Mouse (Mus musculus) neural tube, embryonic 11.5 days (tissue): Measurements from ENCODE around the gene Card11. TPM values are rescaled to one million over a fixed set of nuclear protein-coding genes. Genes with fewer than 3 reads are reported as not detected.

ENCODE experiments used
- ATAC-seq: fragments of 200-750 bp; cut with Nextera tagmentation; 2 replicates; pipeline ENCODE4 v1.8.0; 2017; ENCODE audit warnings: moderate number of reproducible peaks, mild to moderate bottlenecking, moderate TSS enrichment, moderate library complexity; ENCODE audit not compliant: insufficient read depth, low FRiP score, low TSS enrichment
- DNase-seq: peaks from one replicate; pipeline ENCODE4 v3.0.0-alpha.2; 2015; ENCODE audit warnings: low spot score
- H3K27ac ChIP-seq: fragments of 300-500 bp; sonication (generic); 2 replicates; pipeline ENCODE4 v1.5.1; 2014; ENCODE audit warnings: low read depth, mild to moderate bottlenecking, low read length
- H3K27me3 ChIP-seq: fragments of 300-500 bp; sonication (generic); 2 replicates; pipeline ENCODE4 v1.6.1; 2014; ENCODE audit warnings: mild to moderate bottlenecking, low read length, mixed read lengths; ENCODE audit not compliant: control insufficient read depth, insufficient read depth
- H3K36me3 ChIP-seq: fragments of 300-500 bp; sonication (generic); 2 replicates; pipeline ENCODE4 v1.6.1; 2014; ENCODE audit warnings: mild to moderate bottlenecking, low read length, moderate library complexity, mixed read lengths; ENCODE audit not compliant: control insufficient read depth, insufficient read depth
- H3K4me1 ChIP-seq: fragments of 300-500 bp; sonication (generic); 2 replicates; pipeline ENCODE4 v1.6.1; 2014; ENCODE audit warnings: low read length, mixed read lengths; ENCODE audit not compliant: control insufficient read depth, insufficient read depth
- H3K4me2 ChIP-seq: fragments of 300-500 bp; sonication (generic); 2 replicates; pipeline ENCODE4 v1.6.1; 2014; ENCODE audit warnings: low read depth, mild to moderate bottlenecking, moderate library complexity
- H3K4me3 ChIP-seq: fragments of 300-500 bp; sonication (generic); 2 replicates; pipeline ENCODE4 v1.5.1; 2014; ENCODE audit warnings: low read depth, low read length
- H3K9ac ChIP-seq: fragments of 300-500 bp; sonication (generic); 2 replicates; pipeline ENCODE4 v1.6.1; 2014; ENCODE audit warnings: mild to moderate bottlenecking, low read length
- H3K9me3 ChIP-seq: fragments of 300-500 bp; sonication (generic); 2 replicates; pipeline ENCODE4 v1.6.1; 2016; ENCODE audit warnings: low read length; ENCODE audit not compliant: control insufficient read depth
- WGBS: fragments of 180-500 bp; shearing (Covaris S2); extraction: QIAGEN DNeasy Blood & Tissue Kit; methylation state at CpG from one replicate; pipeline ENCODE4 v1.1.7; 2014; 5-methylcytosine and 5-hydroxymethylcytosine counted together
- polyA plus RNA-seq: library from polyadenylated mRNA; unstranded; fragments of >200 nt; fragmentation: Nextera tagmentation; extraction: Ambion mirVana; gene quantifications from 2 replicates; pipeline ENCODE4 v1.2.1, GENCODE M21; 2014

The Card11 gene
- polyA plus RNA-seq, 1 experiment from 2014 or later, result 0.09 TPM

DNA sequence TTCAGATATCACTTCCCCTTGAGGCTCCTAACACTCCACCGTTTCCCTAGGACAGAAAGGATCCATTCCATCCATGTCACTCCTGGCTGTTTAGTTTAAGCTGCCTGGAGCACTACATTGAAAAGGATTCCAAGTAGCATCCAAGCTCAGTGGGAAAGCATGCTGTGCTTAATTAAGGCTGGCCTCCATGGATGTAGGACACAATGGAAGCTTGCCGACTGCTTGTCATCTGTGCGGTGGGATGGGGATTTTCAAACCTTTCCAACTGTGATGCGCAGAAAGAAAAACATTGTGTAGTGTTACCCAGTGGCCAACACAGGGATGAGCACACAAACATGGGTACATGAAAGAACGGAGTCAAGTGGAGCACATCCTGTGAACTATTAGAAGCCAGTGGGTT, 89.5 kb downstream of the Card11 start:
- no peaks in the 10 kb centered on the region for H3K36me3 ChIP-seq
- 85% methylated on average over 5 of the region's 5 CpGs for WGBS
- no peaks in the 10 kb centered on the region for H3K9me3 ChIP-seq
- H3K4me1 ChIP-seq, result no peaks in the 10 kb centered on the region
- H3K9ac ChIP-seq, result no peak overlapping the region
- H3K27me3 ChIP-seq, result no peaks in the 10 kb centered on the region
- H3K4me3 ChIP-seq, result no peak overlapping the region
- no peak overlapping the region for H3K4me2 ChIP-seq
- ATAC-seq, result no peak
- no peak overlapping the region for H3K27ac ChIP-seq
- DNase-seq, result no peak

DNA sequence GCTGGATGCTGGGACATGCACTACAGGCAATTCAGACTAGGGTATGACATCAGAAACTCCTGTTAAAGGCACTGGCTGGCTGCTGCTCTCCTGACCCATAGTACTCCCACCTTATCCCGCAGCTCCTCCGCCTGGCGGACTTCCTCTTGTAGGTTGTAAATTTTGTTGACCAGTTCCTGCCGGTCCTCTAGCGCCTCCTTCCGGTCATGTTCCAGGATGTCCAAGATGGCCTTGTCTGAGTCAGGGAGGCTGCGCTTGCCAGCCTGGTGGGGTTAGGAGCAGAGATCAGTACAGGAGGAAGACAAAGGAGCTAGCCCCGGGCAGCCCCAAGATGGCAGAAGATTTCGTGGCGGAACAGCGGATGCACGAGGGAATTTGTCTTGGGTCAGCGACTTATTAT, 99.5 kb downstream of the Card11 start:
- no peak for ATAC-seq
- no peak overlapping the region for H3K4me3 ChIP-seq
- no peaks in the 10 kb centered on the region for H3K27me3 ChIP-seq
- 88% methylated on average over 13 of the region's 13 CpGs for WGBS
- no peak for DNase-seq
- no peak overlapping the region for H3K4me2 ChIP-seq
- no peaks in the 10 kb centered on the region for H3K9me3 ChIP-seq
- H3K4me1 ChIP-seq, result no peaks in the 10 kb centered on the region
- H3K27ac ChIP-seq, result no peak overlapping the region
- H3K36me3 ChIP-seq, result no peaks in the 10 kb centered on the region
- no peak overlapping the region for H3K9ac ChIP-seq

DNA sequence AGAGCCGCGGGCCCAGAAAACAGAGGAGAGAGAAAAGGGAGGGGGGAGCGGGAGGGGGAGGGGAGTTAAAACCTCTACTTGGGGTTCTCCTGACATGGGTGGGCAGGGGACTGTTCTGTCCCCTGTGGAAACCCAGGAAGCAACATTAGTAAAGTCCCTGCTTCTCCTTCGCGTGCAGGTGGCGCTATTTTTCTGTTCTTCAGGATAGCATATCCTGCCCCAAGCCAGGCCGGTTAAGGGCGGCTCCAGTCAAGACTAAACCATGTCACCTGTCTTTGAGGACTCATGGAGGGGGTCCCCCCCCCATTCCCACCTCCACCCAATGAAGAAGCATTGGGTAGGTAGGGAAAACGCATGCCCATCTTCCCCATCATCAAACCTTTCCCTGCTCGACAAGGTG, 109.3 kb downstream of the Card11 start:
- Histone ChIP-seq H3K27me3 (no peaks in the 10 kb centered on the region), H3K4me2 (no peak overlapping the region), H3K4me1 (0 out of 2 replicates have a peak, but pooled peaks cover 3% of the 10 kb centered on the region), H3K9me3 (no peaks in the 10 kb centered on the region), H3K36me3 (no peaks in the 10 kb centered on the region), H3K4me3 (no peak overlapping the region), H3K9ac (no peak overlapping the region), H3K27ac (no peak overlapping the region)
- ATAC-seq, result no peak
- DNase-seq, result peak; percentile 5
- 44% methylated on average over 9 of the region's 10 CpGs for WGBS

DNA sequence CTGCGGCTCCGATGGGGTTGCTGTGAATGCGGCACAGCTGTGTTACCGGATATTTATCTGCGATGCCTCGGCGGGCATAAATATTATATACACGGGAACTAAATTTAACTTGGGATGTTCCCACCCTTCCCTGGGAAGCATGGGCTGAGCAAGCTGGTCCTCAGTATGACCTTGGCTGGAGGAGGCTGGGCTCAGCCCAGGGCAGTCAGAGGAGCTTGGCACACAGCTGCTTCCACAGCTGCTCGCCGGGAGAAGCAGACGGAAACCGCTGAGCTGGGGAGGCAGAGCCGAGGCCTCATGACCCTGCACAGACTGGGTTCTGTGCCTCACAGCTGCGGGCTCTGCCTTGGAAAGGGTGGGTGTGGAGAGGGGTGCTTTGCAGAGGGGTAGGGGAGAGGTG, 110.3 kb downstream of the Card11 start:
- no peak overlapping the region for H3K27ac ChIP-seq
- no peaks in the 10 kb centered on the region for H3K36me3 ChIP-seq
- H3K9me3 ChIP-seq, result no peaks in the 10 kb centered on the region
- no peak overlapping the region for H3K4me2 ChIP-seq
- DNase-seq, result peak; percentile 21
- H3K4me1 ChIP-seq, result 0 out of 2 replicates have a peak, but pooled peaks cover 3% of the 10 kb centered on the region
- H3K9ac ChIP-seq, result no peak overlapping the region
- no peaks in the 10 kb centered on the region for H3K27me3 ChIP-seq
- H3K4me3 ChIP-seq, result no peak overlapping the region
- WGBS, result 68% methylated on average over 14 of the region's 14 CpGs
- ATAC-seq, result no peak

DNA sequence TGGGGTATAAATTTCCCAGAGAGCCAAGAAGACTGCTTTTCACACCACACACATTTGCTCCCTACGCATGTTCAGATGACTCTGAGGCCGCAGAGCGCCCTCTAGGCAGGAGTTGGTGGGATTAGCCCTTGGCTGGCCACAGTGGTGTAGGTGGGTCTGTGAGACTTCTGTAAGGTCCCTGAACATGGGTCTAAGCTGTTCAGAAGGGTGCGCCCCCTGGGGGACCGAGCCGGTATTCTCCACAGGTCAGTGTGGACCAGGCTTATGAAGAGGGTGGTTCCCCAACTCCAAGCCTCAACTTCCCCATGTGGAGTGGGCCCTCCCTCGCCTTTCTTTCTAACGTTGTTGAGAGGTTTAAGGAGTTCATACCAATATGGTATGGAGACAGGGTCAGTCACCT, 110.8 kb downstream of the Card11 start:
- Histone ChIP-seq H3K4me1 (0 out of 2 replicates have a peak, but pooled peaks cover 3% of the 10 kb centered on the region), H3K27me3 (no peaks in the 10 kb centered on the region), H3K9ac (no peak overlapping the region), H3K9me3 (no peaks in the 10 kb centered on the region), H3K36me3 (no peaks in the 10 kb centered on the region), H3K4me2 (no peak overlapping the region), H3K4me3 (no peak overlapping the region), H3K27ac (no peak overlapping the region)
- 46% methylated on average over 8 of the region's 8 CpGs for WGBS
- ATAC-seq (no peak), DNase-seq (peak; percentile 28)

DNA sequence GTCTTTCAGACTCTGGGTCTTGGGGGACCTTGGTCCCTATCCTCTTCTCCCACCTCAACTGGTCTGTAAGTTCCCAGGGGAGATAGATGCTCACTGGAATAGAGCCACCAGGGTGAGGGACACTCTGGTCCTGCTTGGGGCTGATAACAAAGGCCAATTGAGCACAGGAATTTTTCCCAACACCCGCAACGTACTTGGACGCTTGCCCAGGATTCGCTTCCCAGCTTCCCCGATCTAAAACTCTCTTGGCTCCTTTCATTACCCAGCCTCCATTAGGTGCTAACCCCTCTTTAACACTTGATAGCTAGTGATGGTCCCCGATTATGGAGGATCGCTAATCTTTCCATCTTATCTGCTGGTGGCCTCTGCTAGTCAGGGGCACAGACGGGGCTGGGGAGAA, 112.5 kb downstream of the Card11 start:
- 86% methylated on average over 8 of the region's 8 CpGs for WGBS
- no peak for ATAC-seq
- H3K27me3 ChIP-seq, result no peaks in the 10 kb centered on the region
- no peak overlapping the region for H3K9ac ChIP-seq
- H3K4me3 ChIP-seq, result no peak overlapping the region
- H3K27ac ChIP-seq, result no peak overlapping the region
- no peaks in the 10 kb centered on the region for H3K36me3 ChIP-seq
- no peak overlapping the region for H3K4me2 ChIP-seq
- H3K4me1 ChIP-seq, result 0 out of 2 replicates have a peak, but pooled peaks cover 3% of the 10 kb centered on the region
- DNase-seq, result no peak
- 0 out of 2 replicates have a peak, but pooled peaks cover 2% of the 10 kb centered on the region for H3K9me3 ChIP-seq

DNA sequence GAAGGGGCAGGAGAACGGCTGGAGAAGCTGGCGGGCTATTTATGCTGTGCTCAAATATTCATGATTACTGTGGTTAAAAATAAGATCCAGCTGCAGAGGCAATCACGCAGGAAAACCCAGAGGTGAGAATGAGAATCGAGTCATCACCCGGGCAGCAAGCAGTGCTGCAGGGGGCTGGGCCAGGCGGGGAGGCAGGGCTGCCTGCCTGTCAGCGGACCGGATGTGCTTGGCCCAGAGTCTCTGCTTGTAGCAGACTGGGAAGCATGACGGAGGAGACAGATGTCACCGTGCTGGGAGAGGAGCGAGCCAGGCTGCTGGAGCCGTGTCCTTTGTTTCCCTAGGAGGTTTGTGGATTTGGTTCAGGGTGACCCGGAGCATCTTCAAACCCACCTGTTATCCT, 115.4 kb downstream of the Card11 start:
- H3K36me3 ChIP-seq, result no peaks in the 10 kb centered on the region
- WGBS, result 52% methylated on average over 13 of the region's 13 CpGs
- H3K9me3 ChIP-seq, result 0 out of 2 replicates have a peak, but pooled peaks cover 2% of the 10 kb centered on the region
- no peaks in the 10 kb centered on the region for H3K4me1 ChIP-seq
- H3K27ac ChIP-seq, result no peak overlapping the region
- H3K9ac ChIP-seq, result no peak overlapping the region
- no peak overlapping the region for H3K4me2 ChIP-seq
- DNase-seq, result no peak
- H3K4me3 ChIP-seq, result no peak overlapping the region
- H3K27me3 ChIP-seq, result no peaks in the 10 kb centered on the region
- no peak for ATAC-seq

DNA sequence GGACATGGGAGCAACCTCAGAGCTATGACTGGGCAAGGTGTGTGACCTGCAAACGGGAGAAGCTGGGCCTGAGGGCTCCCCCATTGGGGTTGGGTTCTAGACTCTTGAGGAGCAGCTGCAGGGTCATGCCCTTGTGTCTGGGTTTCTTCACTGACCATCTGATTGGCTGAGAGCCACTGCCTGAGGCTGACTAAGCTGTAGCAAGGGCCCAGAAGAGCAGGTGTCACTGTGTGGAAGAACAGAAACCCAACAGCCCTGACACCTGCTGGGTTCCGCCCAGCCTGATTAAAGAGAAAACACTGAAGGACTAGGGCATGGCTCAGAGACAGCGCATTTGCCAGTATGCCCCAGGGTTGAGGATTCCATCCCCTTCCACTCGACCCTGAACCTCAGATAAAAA, 118.0 kb downstream of the Card11 start:
- Histone ChIP-seq H3K27ac (no peak overlapping the region), H3K36me3 (no peaks in the 10 kb centered on the region), H3K4me1 (no peaks in the 10 kb centered on the region), H3K4me2 (no peak overlapping the region), H3K4me3 (no peak overlapping the region), H3K9ac (no peak overlapping the region), H3K27me3 (no peaks in the 10 kb centered on the region), H3K9me3 (0 out of 2 replicates have a peak, but pooled peaks cover 2% of the 10 kb centered on the region)
- ATAC-seq (no peak), DNase-seq (no peak)
- 84% methylated on average over 4 of the region's 4 CpGs for WGBS

DNA sequence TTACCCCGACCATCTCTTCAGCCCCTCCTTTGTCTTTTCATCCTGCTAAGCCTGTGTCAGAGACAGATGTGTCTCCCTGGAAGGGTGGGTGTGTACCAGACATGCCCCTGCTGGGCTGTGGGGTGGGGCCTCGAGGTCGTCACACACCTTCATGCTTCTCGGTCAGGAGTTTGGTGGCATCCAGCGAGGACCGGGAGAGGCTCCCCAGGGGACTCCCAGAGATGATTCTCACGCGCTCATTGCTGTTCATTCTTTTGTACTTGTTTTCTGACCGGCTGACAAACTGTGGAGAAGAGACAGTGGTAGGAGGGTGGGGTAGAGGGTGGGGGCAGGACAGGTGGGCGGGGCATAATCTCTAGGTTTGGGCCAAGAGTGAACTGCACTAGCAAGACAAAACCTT, 120.2 kb downstream of the Card11 start:
- Histone ChIP-seq H3K4me2 (no peak overlapping the region), H3K27ac (no peak overlapping the region), H3K36me3 (no peaks in the 10 kb centered on the region), H3K9me3 (0 out of 2 replicates have a peak, but pooled peaks cover 2% of the 10 kb centered on the region), H3K9ac (no peak overlapping the region), H3K4me3 (no peak overlapping the region), H3K4me1 (no peaks in the 10 kb centered on the region), H3K27me3 (no peaks in the 10 kb centered on the region)
- DNase-seq (no peak), ATAC-seq (no peak)
- WGBS, result 42% methylated on average over 10 of the region's 10 CpGs
